Mouse (Mus musculus) fibroblast of lung, adult 2 months (primary cell): Measurements from ENCODE around the gene Fosl2.
A peak's percentile ranks its signal among the peaks of the same experiment; 100 is the strongest.

Experiments
- DNase-seq: peaks from one replicate; pipeline ENCODE4 v3.0.0-alpha.2; 2011; ENCODE audit warnings: low read depth

Gene Fosl2

GRCm38 (mm10) chr5:32182885-32183629 is 47.5 kb downstream of the Fosl2 start:
- no peak for DNase-seq

GRCm38 (mm10) chr5:32187717-32188116 is 52.1 kb downstream of the Fosl2 start:
- DNase-seq, result no peak

GRCm38 (mm10) chr5:32191259-32191658 is 55.7 kb downstream of the Fosl2 start:
- DNase-seq, result no peak

- DNase-seq, result peak; percentile 87
These were observed 56.6 kb downstream of the Fosl2 start for GRCm38 (mm10) chr5:32192016-32192845.

GRCm38 (mm10) chr5:32194236-32194635 is 58.6 kb downstream of the Fosl2 start:
- DNase-seq, result no peak

GRCm38 (mm10) chr5:32195857-32196609 is 60.4 kb downstream of the Fosl2 start:
- no peak for DNase-seq

GRCm38 (mm10) chr5:32197698-32198097 is 62.1 kb downstream of the Fosl2 start:
- peak; percentile 82 for DNase-seq

GRCm38 (mm10) chr5:32199136-32199535 is 63.5 kb downstream of the Fosl2 start:
- DNase-seq, result no peak

- no peak for DNase-seq
These were observed 64.0 kb downstream of the Fosl2 start for GRCm38 (mm10) chr5:32199594-32199993.

- DNase-seq, result no peak
These were observed 69.1 kb downstream of the Fosl2 start for GRCm38 (mm10) chr5:32204653-32205052.

GRCm38 (mm10) chr5:32206726-32207125 is 71.1 kb downstream of the Fosl2 start:
- no peak for DNase-seq
